Mouse (Mus musculus) midbrain, postnatal 0 days (tissue): ENCODE measurements around the gene Taar9. TPM values are rescaled to one million over a fixed set of nuclear protein-coding genes. Genes with fewer than 3 reads are reported as not detected.

Experiments used
- ATAC-seq: fragments of 200-750 bp; cut with Nextera tagmentation; 2 replicates; pipeline ENCODE4 v1.8.0; 2017; ENCODE audit warnings: moderate number of reproducible peaks, mild to moderate bottlenecking, moderate TSS enrichment, moderate library complexity; ENCODE audit not compliant: low FRiP score
- DNase-seq: peaks from one replicate; pipeline ENCODE4 v3.0.0-alpha.2; 2015; ENCODE audit warnings: low spot score
- H3K27ac ChIP-seq: fragments of 300-500 bp; sonication (generic); 2 replicates; pipeline ENCODE4 v1.5.1; 2014; ENCODE audit warnings: low read depth, mild to moderate bottlenecking, low read length, mixed read lengths
- H3K27me3 ChIP-seq: fragments of 300-500 bp; sonication (generic); 2 replicates; pipeline ENCODE4 v1.6.1; 2014; ENCODE audit warnings: low read length, control low read depth, mixed read lengths; ENCODE audit not compliant: insufficient read depth
- H3K36me3 ChIP-seq: fragments of 300-500 bp; sonication (generic); 2 replicates; pipeline ENCODE4 v1.6.1; 2014; ENCODE audit warnings: low read length, control low read depth, mixed read lengths; ENCODE audit not compliant: insufficient read depth
- H3K4me1 ChIP-seq: fragments of 300-500 bp; sonication (generic); 2 replicates; pipeline ENCODE4 v1.6.1; 2014; ENCODE audit warnings: mild to moderate bottlenecking, control low read depth, antibody characterized with exemption, low read length, mixed read lengths; ENCODE audit not compliant: insufficient read depth
- H3K4me2 ChIP-seq: fragments of 300-500 bp; sonication (generic); 2 replicates; pipeline ENCODE4 v1.6.1; 2014; ENCODE audit warnings: low read depth, mild to moderate bottlenecking, low read length, mixed read lengths; ENCODE audit not compliant: poor library complexity, severe bottlenecking
- H3K4me3 ChIP-seq: fragments of 300-500 bp; sonication (generic); 2 replicates; pipeline ENCODE4 v1.5.1; 2014; ENCODE audit warnings: low read depth, mild to moderate bottlenecking, low read length, moderate library complexity
- H3K9ac ChIP-seq: fragments of 300-500 bp; sonication (generic); replicated peaks from 2 replicates; pipeline ENCODE4 v1.6.1; 2014; ENCODE audit warnings: mild to moderate bottlenecking, low read length, moderate library complexity, mixed read lengths; ENCODE audit not compliant: poor library complexity, severe bottlenecking
- H3K9me3 ChIP-seq: fragments of 300-500 bp; sonication (generic); 2 replicates; pipeline ENCODE4 v1.6.1; 2016; ENCODE audit warnings: low read length, control low read depth
- CTCF ChIP-seq: IDR thresholded peaks from 2 replicates; pipeline ENCODE4 v1.5.1; 2016; ENCODE audit warnings: antibody characterized with exemption, mild to moderate bottlenecking
- whole genome bisulfite sequencing: fragments of 180-500 bp; shearing (Covaris S2); extraction: QIAGEN DNeasy Blood & Tissue Kit; methylation state at CpG from one replicate; pipeline ENCODE4 v1.1.7; 2014; 5-methylcytosine and 5-hydroxymethylcytosine counted together
- polyA plus RNA-seq: library from polyadenylated mRNA; unstranded; fragments of >200 nt; fragmentation: Nextera tagmentation; extraction: Ambion mirVana; gene quantifications from 2 replicates; pipeline ENCODE4 v1.2.1, GENCODE M21; 2015
- total RNA-seq: library from RNA; depleted of rRNA; stranded (reverse); fragments of >200 nt; gene quantifications from 2 replicates; pipeline ENCODE4 v1.2.3, GENCODE M21; 2014; rRNA removed

The Taar9 gene
- total and polyA plus RNA-seq, 2 experiments from 2014 or later, result not detected

DNA sequence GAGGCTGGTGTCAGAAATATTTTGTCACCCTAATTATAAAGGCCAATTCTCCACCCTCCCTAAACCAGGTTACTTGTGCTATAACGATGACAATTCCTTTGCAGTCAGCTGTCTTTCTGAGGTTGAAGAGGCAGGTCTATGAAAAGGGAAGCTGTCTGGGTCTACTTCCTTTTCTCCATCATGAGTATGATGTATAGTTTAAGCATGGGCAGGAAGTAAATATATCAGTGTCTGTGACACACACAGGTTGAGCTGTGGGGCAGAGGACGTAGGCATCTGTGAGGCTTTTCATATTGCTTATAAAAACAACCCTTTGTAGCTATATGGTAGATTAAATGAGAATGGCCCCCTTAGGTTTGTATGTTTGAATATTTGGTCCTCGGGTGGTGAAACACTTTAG, 50.3 kb downstream of the Taar9 start:
- no peaks in the 10 kb centered on the region for H3K27me3 ChIP-seq
- H3K4me2 ChIP-seq, result no peak overlapping the region
- no peak overlapping the region for H3K9ac ChIP-seq
- 87% methylated on average over 3 of the region's 3 CpGs for WGBS
- ATAC-seq (no peak), DNase-seq (no peak)
- no peaks in the 10 kb centered on the region for H3K36me3 ChIP-seq
- no peak overlapping the region for H3K27ac ChIP-seq
- no peaks in the 10 kb centered on the region for H3K9me3 ChIP-seq
- no peak for TF ChIP-seq CTCF
- no peak overlapping the region for H3K4me3 ChIP-seq
- no peaks in the 10 kb centered on the region for H3K4me1 ChIP-seq

Other genes starting within 250 kb of the Taar9 start
- 0.28 TPM in 1 of 2 replicates, not detected in the other for gene Vnn1, start 214.8 kb downstream of the Taar9 start, total RNA-seq
- 0.67 and 0.83 TPM in 2 replicates for gene Vnn1, start 214.8 kb downstream of the Taar9 start, polyA plus RNA-seq
- gene Taar1, start 189.2 kb downstream of the Taar9 start, total RNA-seq, result not detected in 2 replicates
- gene Taar1, start 189.2 kb downstream of the Taar9 start, polyA plus RNA-seq, result not detected in 2 replicates
- not detected in 2 replicates for gene Taar2, start 171.0 kb downstream of the Taar9 start, total RNA-seq
- gene Taar2, start 171.0 kb downstream of the Taar9 start, polyA plus RNA-seq, result not detected in 2 replicates
- gene Taar3, start 160.0 kb downstream of the Taar9 start, total RNA-seq, result not detected in 2 replicates
- gene Taar3, start 160.0 kb downstream of the Taar9 start, polyA plus RNA-seq, result not detected in 2 replicates
- not detected in 2 replicates for gene Taar4, start 149.0 kb downstream of the Taar9 start, total RNA-seq
- 0.15 TPM in 1 of 2 replicates, not detected in the other for gene Taar4, start 149.0 kb downstream of the Taar9 start, polyA plus RNA-seq
- gene Taar5, start 138.8 kb downstream of the Taar9 start, total RNA-seq, result not detected in 2 replicates
- gene Taar5, start 138.8 kb downstream of the Taar9 start, polyA plus RNA-seq, result not detected in 2 replicates
- gene Taar6, start 123.9 kb downstream of the Taar9 start, total RNA-seq, result not detected in 2 replicates
- gene Taar6, start 123.9 kb downstream of the Taar9 start, polyA plus RNA-seq, result not detected in 2 replicates
- gene Taar7a, start 116.1 kb downstream of the Taar9 start, total RNA-seq, result not detected in 2 replicates
- gene Taar7a, start 116.1 kb downstream of the Taar9 start, polyA plus RNA-seq, result not detected in 2 replicates
- not detected in 2 replicates for gene Taar7b, start 109.6 kb downstream of the Taar9 start, total RNA-seq
- not detected in 2 replicates for gene Taar7b, start 109.6 kb downstream of the Taar9 start, polyA plus RNA-seq
- gene Taar7d, start 82.3 kb downstream of the Taar9 start, total RNA-seq, result not detected in 2 replicates
- not detected in 2 replicates for gene Taar7d, start 82.3 kb downstream of the Taar9 start, polyA plus RNA-seq
- gene Taar7e, start 71.9 kb downstream of the Taar9 start, total RNA-seq, result not detected in 2 replicates
- gene Taar7e, start 71.9 kb downstream of the Taar9 start, polyA plus RNA-seq, result not detected in 2 replicates
- gene Taar7f, start 60.0 kb downstream of the Taar9 start, total RNA-seq, result not detected in 2 replicates
- gene Taar7f, start 60.0 kb downstream of the Taar9 start, polyA plus RNA-seq, result not detected in 2 replicates
- gene Taar8a, start 33.0 kb downstream of the Taar9 start, total RNA-seq, result not detected in 2 replicates
- not detected in 2 replicates for gene Taar8a, start 33.0 kb downstream of the Taar9 start, polyA plus RNA-seq
- not detected in 2 replicates for gene Taar8b, start 17.2 kb downstream of the Taar9 start, total RNA-seq
- gene Taar8b, start 17.2 kb downstream of the Taar9 start, polyA plus RNA-seq, result not detected in 2 replicates
- gene Taar8c, start 7.6 kb downstream of the Taar9 start, total RNA-seq, result not detected in 2 replicates
- not detected in 2 replicates for gene Taar8c, start 7.6 kb downstream of the Taar9 start, polyA plus RNA-seq
- 144 and 180 TPM in 2 replicates for gene Stx7, start 39.8 kb upstream of the Taar9 start, total RNA-seq
- 349 and 358 TPM in 2 replicates for gene Stx7, start 39.8 kb upstream of the Taar9 start, polyA plus RNA-seq
- 5.1 and 10.8 TPM in 2 replicates for gene Moxd1, start 114.0 kb upstream of the Taar9 start, total RNA-seq
- 1.1 and 1.4 TPM in 2 replicates for gene Moxd1, start 114.0 kb upstream of the Taar9 start, polyA plus RNA-seq